In genomic region chr7:45135370-45135769, GRCm38 (mm10) we compare ENCODE assay signal across 9 mouse cellular contexts. TPM values are rescaled to one million over a fixed set of nuclear protein-coding genes. Genes with fewer than 3 reads are reported as not detected.
DNase-seq lines count a peak whose midpoint lies in the region; ATAC-seq and TF ChIP-seq lines count a peak whose summit lies in the region.
"Had no signal": no experiment of that assay in that cellular context is flagged by ENCODE, and none has a peak within 500 bp of the region (broad histone marks: within the 10 kb centered on the region; RNA-seq: fewer than 3 reads in every experiment).

No protein-coding gene starts in this region.

- 0 out of 2 replicates have a peak, but pooled peaks cover 2% of the 10 kb centered on the region for H3K9me3 ChIP-seq in midbrain, embryonic 12.5 days
- H3K9me3 ChIP-seq in midbrain, embryonic 15.5 days, result no peaks in the 10 kb centered on the region
- H3K9me3 ChIP-seq in limb, embryonic 10.5 days (replicated peaks), result no peaks in the 10 kb centered on the region

- H3K27me3 ChIP-seq in midbrain, embryonic 12.5 days, result peaks cover 34% of the 10 kb centered on the region
- H3K27me3 ChIP-seq in midbrain, embryonic 15.5 days (replicated peaks), result no peaks in the 10 kb centered on the region
- H3K27me3 ChIP-seq in limb, embryonic 10.5 days (ENCODE audit: low read depth, poor library complexity, severe bottlenecking), result peaks cover 36% of the 10 kb centered on the region

- ATAC-seq in midbrain, embryonic 12.5 days (ENCODE audit: low FRiP score, low read depth), result no peak
- ATAC-seq in midbrain, embryonic 15.5 days (replicated peaks), result no peak

- DNase-seq in heart, adult 11 months, result peak; percentile 90
- DNase-seq in heart, adult 9 months (ENCODE audit: low spot score in 2 of 2), result no peak
- DNase-seq in limb, embryonic 10.5 days (ENCODE audit: low spot score), result no peak
- no peak for DNase-seq in right cerebral cortex, postnatal 4 days
- DNase-seq in layer of hippocampus, postnatal 25 days (ENCODE audit: extremely low spot score in 1 of 2, low spot score in 1 of 2), result no peak
- DNase-seq: kidney, adult 8-10 months had no signal

- H3K4me3 ChIP-seq in midbrain, embryonic 12.5 days, result 0 out of 2 replicates have a peak overlapping the region, but pooled peaks have one; percentile 50
- H3K4me3 ChIP-seq in midbrain, embryonic 15.5 days, result no peak overlapping the region
- peak overlapping the region; percentile 57 for H3K4me3 ChIP-seq in limb, embryonic 10.5 days
- H3K4me3 ChIP-seq in olfactory bulb, adult 2 months (ENCODE audit: insufficient read depth, low read depth, low read length), result peak overlapping the region; percentile 66

- WGBS in midbrain, embryonic 12.5 days, result 82% methylated on average over 3 of the region's 3 CpGs
- WGBS in midbrain, embryonic 15.5 days, result 85% methylated on average over 3 of the region's 3 CpGs
- WGBS in limb, embryonic 10.5 days, result 72% methylated on average over 3 of the region's 3 CpGs
- 89% methylated on average over 3 of the region's 3 CpGs for WGBS in olfactory bulb, adult 2 months

- no peaks in the 10 kb centered on the region for H3K36me3 ChIP-seq in midbrain, embryonic 12.5 days
- no peaks in the 10 kb centered on the region for H3K36me3 ChIP-seq in midbrain, embryonic 15.5 days (replicated peaks)
- H3K36me3 ChIP-seq in limb, embryonic 10.5 days, result 0 out of 2 replicates have a peak, but pooled peaks cover 4% of the 10 kb centered on the region

- peak overlapping the region; percentile 76 for H3K4me2 ChIP-seq in midbrain, embryonic 12.5 days (replicated peaks)
- H3K4me2 ChIP-seq in midbrain, embryonic 15.5 days, result no peak overlapping the region

- no peak for TF ChIP-seq CTCF in olfactory bulb, adult 2 months (IDR thresholded peaks at IDR 0.05; ENCODE audit: insufficient read depth, low read depth, low read length)

- H3K4me1 ChIP-seq in midbrain, embryonic 12.5 days, result peaks cover 10% of the 10 kb centered on the region; the same call in 1 of the 2 replicates
- peaks cover 8% of the 10 kb centered on the region; the same call in 1 of the 2 replicates for H3K4me1 ChIP-seq in midbrain, embryonic 15.5 days
- H3K4me1 ChIP-seq in limb, embryonic 10.5 days, result peaks cover 13% of the 10 kb centered on the region
- peaks cover 7% of the 10 kb centered on the region for H3K4me1 ChIP-seq in olfactory bulb, adult 2 months (ENCODE audit: control insufficient read depth, insufficient read depth, low read length)

- no peak overlapping the region for H3K27ac ChIP-seq in midbrain, embryonic 12.5 days (replicated peaks)
- no peak overlapping the region for H3K27ac ChIP-seq in midbrain, embryonic 15.5 days
- 0 out of 2 replicates have a peak overlapping the region, but pooled peaks have one; percentile 11 for H3K27ac ChIP-seq in limb, embryonic 10.5 days
- H3K27ac ChIP-seq in olfactory bulb, adult 2 months (ENCODE audit: insufficient read depth, low read depth, low read length), result no peak overlapping the region

- no peak overlapping the region for H3K9ac ChIP-seq in midbrain, embryonic 12.5 days (replicated peaks)
- no peak overlapping the region for H3K9ac ChIP-seq in midbrain, embryonic 15.5 days

- no peak for TF ChIP-seq POLR2A in olfactory bulb, adult 2 months (IDR thresholded peaks at IDR 0.05; ENCODE audit: insufficient read depth, low read depth, low read length)

RNA-seq across cellular contexts. Expression of gene Gm45713, which starts 0.7 kb away (rescaled TPM):
- polyA plus RNA-seq in midbrain, embryonic 12.5 days (2016; fragmentation: Nextera tagmentation; extraction: Ambion mirVana), result 0.25 and 0.45 TPM in 2 replicates
- polyA plus RNA-seq in midbrain, embryonic 15.5 days (2015; fragmentation: Nextera tagmentation; extraction: Ambion mirVana), result not detected in 2 replicates
- not detected in 2 replicates for polyA plus RNA-seq in limb, embryonic 10.5 days (2016; fragmentation: Nextera tagmentation; extraction: Ambion mirVana)
- not detected in 2 replicates for polyA plus RNA-seq in olfactory bulb, adult 2 months (2012; ENCODE audit: insufficient read depth, insufficient read length, low replicate concordance, missing spikeins)
- not detected for total RNA-seq in layer of hippocampus, postnatal 25 days (2021)

RNA-seq across cellular contexts. Expression of gene Flt3l, which starts 0.9 kb away (rescaled TPM):
- polyA plus RNA-seq in midbrain, embryonic 12.5 days (2016; fragmentation: Nextera tagmentation; extraction: Ambion mirVana), result 0.64 and 1.2 TPM in 2 replicates
- 2.1 and 2.3 TPM in 2 replicates for polyA plus RNA-seq in midbrain, embryonic 15.5 days (2015; fragmentation: Nextera tagmentation; extraction: Ambion mirVana)
- 1.4 and 1.5 TPM in 2 replicates for polyA plus RNA-seq in limb, embryonic 10.5 days (2016; fragmentation: Nextera tagmentation; extraction: Ambion mirVana)
- polyA plus RNA-seq in olfactory bulb, adult 2 months (2012; ENCODE audit: insufficient read depth, insufficient read length, low replicate concordance, missing spikeins), result not detected in 2 replicates
- total RNA-seq in layer of hippocampus, postnatal 25 days (2021), result 1 to 10 TPM; 4.5 to 8.2 TPM

RNA-seq across cellular contexts. Expression of gene Rpl13a, which starts 6.8 kb away (rescaled TPM):
- 1,022 and 1,026 TPM in 2 replicates for polyA plus RNA-seq in midbrain, embryonic 12.5 days (2016; fragmentation: Nextera tagmentation; extraction: Ambion mirVana)
- polyA plus RNA-seq in midbrain, embryonic 15.5 days (2015; fragmentation: Nextera tagmentation; extraction: Ambion mirVana), result 582 and 606 TPM in 2 replicates
- polyA plus RNA-seq in limb, embryonic 10.5 days (2016; fragmentation: Nextera tagmentation; extraction: Ambion mirVana), result 1,210 and 1,327 TPM in 2 replicates
- 1,205 and 1,268 TPM in 2 replicates for polyA plus RNA-seq in olfactory bulb, adult 2 months (2012; ENCODE audit: insufficient read depth, insufficient read length, low replicate concordance, missing spikeins)
- 100 to 1,000 TPM; 765 to 826 TPM for total RNA-seq in layer of hippocampus, postnatal 25 days (2021)

RNA-seq across cellular contexts. Expression of gene Rps11, which starts 11.1 kb away (rescaled TPM):
- polyA plus RNA-seq in midbrain, embryonic 12.5 days (2016; fragmentation: Nextera tagmentation; extraction: Ambion mirVana), result 1,160 and 1,195 TPM in 2 replicates
- 742 and 762 TPM in 2 replicates for polyA plus RNA-seq in midbrain, embryonic 15.5 days (2015; fragmentation: Nextera tagmentation; extraction: Ambion mirVana)
- 1,846 and 2,302 TPM in 2 replicates for polyA plus RNA-seq in limb, embryonic 10.5 days (2016; fragmentation: Nextera tagmentation; extraction: Ambion mirVana)
- 657 TPM in 1 of 2 replicates, not detected in the other for polyA plus RNA-seq in olfactory bulb, adult 2 months (2012; ENCODE audit: insufficient read depth, insufficient read length, low replicate concordance, missing spikeins)
- total RNA-seq in layer of hippocampus, postnatal 25 days (2021), result 100 to 1,000 TPM; 418 to 465 TPM

RNA-seq across cellular contexts. Expression of gene Pih1d1, which starts 18.7 kb away (rescaled TPM):
- polyA plus RNA-seq in midbrain, embryonic 12.5 days (2016; fragmentation: Nextera tagmentation; extraction: Ambion mirVana), result 92.3 and 103 TPM in 2 replicates
- 87.1 and 90.0 TPM in 2 replicates for polyA plus RNA-seq in midbrain, embryonic 15.5 days (2015; fragmentation: Nextera tagmentation; extraction: Ambion mirVana)
- 105 and 109 TPM in 2 replicates for polyA plus RNA-seq in limb, embryonic 10.5 days (2016; fragmentation: Nextera tagmentation; extraction: Ambion mirVana)
- not detected in 2 replicates for polyA plus RNA-seq in olfactory bulb, adult 2 months (2012; ENCODE audit: insufficient read depth, insufficient read length, low replicate concordance, missing spikeins)
- total RNA-seq in layer of hippocampus, postnatal 25 days (2021), result 10 to 100 TPM; 43.2 to 47.0 TPM
